Mouse (Mus musculus) adrenal gland, adult 8-10 months (tissue): ENCODE data around the gene Zbed5. TPM values are rescaled to one million over a fixed set of nuclear protein-coding genes. Genes with fewer than 3 reads are reported as not detected.
"Not testable (repeated sequence)": the region's sequence is repeated elsewhere in the genome, so short reads cannot be mapped to it uniquely, and the experiment has no call there.

Experiments used
- DNase-seq: peaks from one replicate; pipeline ENCODE4 v3.0.0; 2022
- total RNA-seq, 4 experiments: library from RNA; stranded (reverse); gene quantifications; 2 replicates each; pipeline ENCODE4 v1.2.4; 2022

Zbed5 gene
- total RNA-seq, result 1 to 10 TPM; 1.5 to 3.3 (median 2.0) TPM

DNA sequence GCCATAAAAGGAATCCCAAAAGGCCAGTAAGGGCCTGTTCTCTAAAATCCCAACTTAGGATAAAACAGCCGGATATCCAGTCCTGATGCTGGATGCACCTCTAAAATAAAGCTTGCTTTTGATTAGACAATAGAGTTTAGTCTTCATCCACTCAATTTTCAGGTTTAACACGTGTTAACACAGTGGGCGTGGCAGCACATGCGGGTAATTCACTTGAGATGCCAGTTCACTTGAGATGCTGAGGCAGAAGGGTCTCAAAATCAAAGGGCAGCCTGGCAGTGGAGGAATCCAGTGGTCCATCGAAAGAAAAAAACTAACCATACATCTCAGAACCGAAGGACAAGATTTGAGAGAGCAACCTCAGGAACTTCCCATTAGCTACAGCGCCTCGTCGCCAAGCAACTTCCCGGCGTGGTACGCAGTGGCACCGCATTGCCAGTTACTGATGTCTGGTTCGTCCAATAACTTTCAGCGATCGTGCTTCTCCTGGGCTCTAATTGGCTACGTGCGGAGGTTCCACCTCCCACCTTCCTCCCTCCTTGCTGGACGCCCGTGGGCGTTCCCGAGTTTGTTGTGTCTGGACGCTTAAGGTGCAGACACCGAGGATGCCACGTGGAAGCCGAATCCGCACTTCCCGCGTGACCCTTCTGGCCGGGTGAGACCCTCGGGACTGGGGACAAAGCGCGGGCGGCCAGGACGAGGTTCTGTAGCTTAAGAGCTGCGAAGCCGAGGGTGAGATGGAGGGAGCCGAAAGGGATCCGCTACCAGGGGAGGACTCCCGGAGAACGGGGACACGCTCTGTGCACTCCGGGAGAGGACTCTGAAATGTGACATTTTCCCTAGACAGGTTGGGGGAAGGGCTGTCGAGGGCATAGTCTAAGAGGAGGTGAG is at the start of gene Zbed5:
Gene Zbed5 (plus strand): TSS at position 526 of the 891 bp plus-strand sequence.
- DNase-seq, result peak; percentile 86

DNA sequence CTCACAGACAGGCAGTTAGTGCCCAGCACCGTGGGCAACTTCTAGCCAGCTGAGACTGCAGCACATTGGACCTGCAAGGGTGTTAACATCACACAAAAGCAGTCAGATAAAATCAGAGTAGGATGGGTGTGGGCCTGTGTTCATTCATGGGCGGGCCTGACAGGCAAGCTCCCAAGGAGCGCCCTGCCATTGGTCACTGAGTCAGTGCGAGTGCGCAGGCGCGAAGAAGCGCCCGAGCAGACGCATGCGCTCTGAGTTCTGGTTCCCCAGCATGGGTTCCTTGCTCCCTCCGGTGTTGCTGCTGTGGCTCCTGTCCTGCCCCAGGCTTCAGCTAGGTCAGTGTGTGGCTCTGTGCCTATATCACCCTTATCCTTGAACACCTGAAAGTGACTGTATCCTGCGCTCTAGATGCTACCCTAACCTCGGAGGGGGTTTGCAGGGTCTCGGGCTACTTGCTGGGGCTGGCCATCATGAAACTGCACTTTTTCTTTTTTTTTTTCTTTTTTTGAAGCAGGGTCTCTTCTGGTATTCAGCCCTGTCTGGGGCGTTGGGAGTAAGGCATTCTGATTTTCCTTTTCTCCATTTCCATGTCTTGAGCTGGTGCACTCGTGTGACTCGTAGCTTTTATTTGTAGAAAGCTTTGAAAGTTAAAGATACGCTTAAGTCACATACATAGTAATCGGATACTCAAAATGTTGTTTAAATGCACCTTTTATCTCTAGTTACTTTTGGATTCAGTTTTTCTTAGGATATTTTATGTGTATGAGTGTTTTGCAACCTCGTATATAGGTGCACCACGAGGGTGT is 48.6 kb upstream of the Zbed5 start, which contains the start of gene Sumf2:
Gene Sumf2 (plus strand): TSS at position 235 of the 806 bp plus-strand sequence.
- DNase-seq, result peak; percentile 94

DNA sequence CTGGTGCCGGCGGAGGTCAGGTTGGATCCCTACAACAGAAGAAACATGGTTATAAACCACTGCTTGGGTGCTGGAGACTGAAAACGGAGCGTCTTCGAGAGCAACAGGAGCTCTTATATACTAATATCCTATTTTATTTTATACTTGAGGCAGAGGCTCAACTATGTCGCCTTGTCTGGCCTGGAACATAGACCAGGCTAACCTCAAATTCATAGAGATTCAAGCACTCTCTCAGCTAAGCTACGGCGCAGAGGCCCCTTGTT is 48.0 kb upstream of the Zbed5 start:
- DNase-seq, result no peak

DNA sequence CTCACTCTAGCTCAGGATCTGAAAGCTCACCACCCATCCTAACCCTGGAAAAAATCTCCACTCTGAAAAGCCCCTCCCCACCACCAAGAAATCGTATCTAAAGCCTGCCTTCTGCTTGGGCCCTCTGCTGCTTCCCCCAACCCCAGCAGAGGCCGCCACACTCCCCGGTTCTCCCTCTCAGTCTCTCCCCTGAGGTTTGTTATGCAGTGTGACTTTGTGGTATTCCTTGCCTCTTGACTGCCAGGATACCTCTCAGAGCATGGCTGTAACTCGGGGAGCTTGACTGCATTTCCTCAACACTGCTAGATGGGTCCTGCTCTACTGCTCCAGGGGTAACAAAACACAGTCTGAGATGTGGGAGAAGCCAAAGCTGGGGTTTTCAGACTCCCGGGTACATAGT is 40.4 kb upstream of the Zbed5 start:
- DNase-seq, result no peak

DNA sequence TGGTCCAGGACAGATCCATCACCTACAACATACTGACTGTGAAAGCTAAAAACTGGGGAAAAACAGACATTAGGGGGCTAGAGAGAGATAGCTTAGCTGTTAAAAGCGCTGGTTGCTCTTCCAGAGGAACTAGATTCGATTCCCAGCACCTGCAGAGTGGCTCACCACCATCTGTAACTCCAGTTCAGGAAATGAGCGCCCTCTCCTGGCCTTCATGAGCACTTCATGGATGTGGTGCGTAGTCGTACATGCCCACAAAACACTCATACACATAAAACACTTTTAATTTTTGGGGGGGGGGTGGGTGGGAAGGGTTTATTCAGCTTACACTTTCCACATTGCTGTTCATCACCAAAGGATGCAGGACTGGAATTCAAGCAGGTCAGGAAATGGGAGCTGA is 39.1 kb upstream of the Zbed5 start:
- DNase-seq, result no peak

DNA sequence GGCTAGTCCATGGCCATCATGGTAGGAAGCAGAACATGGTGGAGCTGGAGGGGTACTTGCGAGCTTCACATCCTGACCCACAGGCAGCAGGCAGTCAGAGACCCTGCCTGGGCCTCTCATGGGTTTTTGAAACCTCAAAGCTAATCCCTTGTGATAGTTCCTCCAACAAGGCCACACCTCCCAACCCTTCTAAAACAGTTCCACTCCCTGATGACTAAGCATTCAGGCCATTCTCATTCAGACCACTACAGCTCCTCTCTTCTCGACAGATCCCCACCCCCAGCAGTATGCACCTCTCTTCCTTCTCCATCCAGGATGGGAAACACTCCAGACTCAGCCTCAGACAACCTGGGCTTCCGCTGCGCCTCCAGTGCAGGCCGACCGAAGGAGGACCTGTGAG is 33.2 kb upstream of the Zbed5 start:
- DNase-seq, result no peak

DNA sequence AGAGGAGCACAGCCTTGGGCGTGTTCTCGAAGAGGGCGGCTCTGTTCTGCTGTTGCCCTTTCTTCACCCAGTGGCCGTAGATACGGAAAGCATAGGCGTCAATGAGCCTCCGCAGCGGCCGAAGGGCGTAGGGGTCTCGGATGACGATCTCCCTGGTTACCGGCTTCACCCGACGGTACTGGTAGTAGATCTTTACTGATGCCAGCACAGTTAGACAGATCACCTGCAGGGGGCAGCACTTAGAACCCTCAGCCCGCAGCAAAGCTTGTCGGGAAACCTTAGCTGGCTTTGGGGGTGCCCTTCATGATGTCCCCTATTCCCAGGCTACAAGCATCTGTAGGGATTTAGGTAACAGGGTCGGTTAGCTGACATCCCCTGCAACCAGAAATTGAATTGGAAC is 31.1 kb upstream of the Zbed5 start:
- DNase-seq, result no peak

DNA sequence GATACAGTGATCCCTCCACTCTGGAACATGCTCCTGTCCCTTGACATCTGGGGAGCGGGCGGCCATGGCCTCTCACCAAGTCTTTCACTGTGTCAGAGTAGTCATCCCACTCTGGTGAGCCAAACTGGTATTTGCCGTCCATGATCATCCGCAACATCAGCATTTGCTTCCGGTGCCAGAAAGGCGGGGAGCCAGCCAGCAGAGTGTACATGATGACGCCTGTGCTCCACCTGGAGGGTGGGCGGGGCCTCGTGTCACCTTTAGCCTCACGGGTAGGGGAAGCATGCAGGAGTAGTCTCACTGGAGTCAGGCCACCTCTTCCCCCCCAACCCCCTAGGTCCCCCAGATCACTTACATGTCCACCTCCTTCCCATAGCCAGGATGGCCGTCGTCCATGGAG is 29.7 kb upstream of the Zbed5 start:
- DNase-seq, result no peak

DNA sequence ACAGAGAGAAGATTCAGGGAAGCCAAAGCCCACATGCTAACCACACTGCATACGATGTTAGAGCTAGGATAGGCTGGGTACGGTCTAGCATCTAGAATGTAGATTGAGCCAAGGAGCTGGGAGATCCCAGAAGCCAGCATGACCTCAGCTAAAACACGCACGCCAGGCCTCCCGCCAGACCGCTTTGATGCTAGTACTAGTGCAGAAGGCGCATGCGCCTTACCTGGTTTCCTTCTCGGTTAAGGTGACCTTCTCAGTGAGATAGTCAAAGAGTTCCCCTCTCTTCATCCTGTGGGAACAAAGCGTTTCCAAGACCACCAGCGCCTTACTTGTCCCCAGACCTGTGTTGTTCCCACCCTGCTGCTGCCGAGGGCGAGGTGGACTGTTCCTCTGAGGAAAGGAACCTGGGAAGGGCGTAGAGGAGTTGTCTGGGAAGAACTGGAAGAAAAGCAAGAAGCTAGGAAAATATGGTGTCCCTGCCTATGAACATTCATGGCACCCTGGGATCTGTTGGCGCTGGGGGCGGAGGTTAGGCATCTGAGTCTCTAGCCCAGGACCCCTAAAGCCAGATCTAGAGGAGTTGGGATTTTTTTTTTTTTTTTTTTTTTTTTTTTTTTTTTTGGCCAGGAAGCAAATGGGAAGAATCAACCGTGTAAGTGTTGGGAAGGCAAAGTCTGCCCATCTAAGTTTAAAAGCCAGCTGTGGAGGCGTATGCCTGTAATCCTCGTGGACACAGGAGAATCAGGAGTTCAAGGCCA is 26.1 kb upstream of the Zbed5 start:
- DNase-seq, result no peak

DNA sequence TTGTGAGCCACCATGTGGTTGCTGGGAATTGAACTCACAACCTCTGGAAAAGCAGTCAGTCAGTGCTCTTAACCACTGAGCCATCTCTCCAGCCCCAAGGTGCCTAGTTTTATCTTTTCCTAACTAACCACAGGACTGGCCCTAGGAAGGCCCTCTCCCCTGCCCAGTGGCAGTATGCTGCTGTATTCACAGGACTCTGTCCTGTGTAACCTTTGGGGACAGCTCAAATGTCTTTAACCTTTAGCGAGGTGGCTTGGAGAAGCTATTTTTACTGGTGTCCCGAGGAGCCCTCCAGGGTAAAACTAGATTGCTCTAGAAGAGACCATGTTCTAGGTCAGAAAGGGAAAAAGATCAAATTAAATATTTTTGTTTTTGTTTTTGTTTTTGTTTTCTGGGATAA is 24.3 kb upstream of the Zbed5 start:
- DNase-seq, result no peak

DNA sequence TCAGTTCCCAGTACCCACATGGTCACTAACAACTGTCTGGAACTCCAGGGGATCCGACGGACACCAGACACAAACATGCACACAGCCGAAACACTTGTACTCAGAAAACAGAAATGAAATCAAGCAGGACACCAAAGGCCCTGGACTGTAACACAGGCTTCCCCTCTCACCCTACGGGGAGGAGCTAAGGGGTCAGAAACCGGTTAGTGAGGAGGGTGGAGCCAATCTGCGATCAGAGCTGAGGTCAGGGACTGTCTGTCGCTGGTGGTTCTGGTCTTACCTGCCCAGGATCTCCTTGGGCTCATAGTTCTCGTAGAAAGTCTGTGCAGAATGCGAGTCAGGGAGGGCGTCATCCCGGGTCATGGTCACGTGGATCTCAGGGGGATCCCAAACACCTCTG is 21.6 kb upstream of the Zbed5 start:
- no peak for DNase-seq

DNA sequence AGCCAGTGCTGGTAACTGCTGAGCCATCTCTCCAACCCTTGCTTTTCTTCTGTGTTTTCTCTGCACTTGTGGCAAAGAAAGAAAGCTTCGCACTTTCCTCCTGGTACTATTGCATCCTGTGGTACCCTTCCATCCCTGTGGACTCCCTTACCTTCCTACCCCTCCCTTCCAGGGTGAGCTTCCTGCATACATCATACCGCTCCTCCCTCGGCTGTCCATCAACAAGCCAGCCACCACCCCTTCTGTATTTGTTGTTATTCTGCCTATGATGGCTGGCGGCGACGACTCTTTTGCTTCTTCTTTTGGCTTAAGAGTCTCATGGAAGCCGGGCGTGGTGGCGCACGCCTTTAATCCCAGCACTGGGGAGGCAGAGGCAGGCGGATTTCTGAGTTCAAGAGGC is 20.4 kb upstream of the Zbed5 start:
- DNase-seq, result no peak

DNA sequence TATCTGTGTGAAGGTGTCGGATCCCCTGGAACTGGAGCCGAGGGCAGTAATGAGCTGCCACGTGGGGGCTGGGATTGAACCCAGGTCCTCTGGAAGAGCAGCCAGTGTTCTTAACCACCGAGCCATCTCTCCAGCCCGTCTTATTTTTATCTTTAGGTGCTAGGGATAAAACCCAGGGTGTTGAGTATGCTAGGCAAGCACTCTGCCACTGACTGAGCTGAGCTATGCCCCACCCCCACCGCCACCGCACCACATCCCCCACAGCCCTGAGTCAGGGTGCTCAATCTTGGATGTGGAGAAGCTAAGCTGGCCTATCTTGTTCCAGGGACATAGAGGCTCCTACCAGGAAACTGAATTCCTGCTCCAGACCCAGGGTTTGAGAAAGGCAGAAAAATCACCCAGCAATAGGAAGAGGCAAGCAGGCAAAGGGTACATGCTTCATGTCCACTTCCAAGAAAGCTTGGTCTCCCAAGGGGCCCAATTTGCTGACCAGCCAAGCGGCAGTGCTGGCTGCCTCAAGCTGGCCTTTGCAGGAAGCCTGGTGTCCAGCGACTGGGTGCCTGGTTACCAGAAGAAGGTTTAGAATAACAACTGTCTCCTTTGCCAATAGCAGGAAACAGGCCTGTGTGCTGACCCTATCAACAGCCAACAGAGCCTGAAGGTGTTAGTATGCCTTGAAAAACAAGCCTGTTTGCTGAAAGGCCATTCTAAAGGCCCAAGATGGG is 17.6 kb upstream of the Zbed5 start:
- no peak for DNase-seq

DNA sequence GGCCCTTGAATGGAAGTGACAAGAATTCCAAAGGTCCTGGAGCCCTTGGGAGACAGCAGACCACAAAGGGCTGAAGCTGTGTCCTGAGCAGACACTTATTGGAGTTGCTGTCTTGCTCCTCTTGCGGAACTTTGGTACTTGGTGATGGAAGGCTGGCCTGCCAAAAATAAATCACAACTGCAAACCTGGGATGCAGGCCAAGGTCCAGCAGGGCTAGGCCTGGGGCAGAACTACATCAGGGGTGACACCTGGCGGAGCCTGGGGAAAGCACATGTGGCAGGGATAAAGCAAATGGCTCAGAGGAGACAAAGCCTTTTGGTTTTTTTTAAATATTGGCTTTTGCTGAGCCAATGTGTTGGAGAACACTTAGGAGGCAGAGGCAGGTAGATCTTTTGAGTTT is 16.6 kb upstream of the Zbed5 start:
- peak; percentile 88 for DNase-seq

DNA sequence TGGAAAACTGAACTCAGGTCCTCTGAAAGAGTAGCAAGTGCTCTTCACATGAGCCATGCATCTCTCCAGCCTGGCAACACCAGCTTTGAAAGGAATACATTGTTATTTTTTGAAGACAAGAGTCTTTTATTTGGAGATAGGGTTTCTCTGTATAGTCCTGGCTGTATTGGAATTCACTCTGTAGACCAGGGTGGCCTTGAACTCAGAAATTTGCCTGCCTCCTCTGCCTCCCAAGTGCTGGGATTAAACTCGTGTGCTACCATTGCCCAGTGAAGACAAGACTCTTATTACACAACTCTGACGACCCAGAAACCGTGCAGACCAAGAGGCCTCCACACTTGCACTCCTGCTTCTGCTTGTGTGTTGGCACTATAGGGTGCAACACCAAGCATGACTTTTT is 15.6 kb upstream of the Zbed5 start:
- no peak for DNase-seq

DNA sequence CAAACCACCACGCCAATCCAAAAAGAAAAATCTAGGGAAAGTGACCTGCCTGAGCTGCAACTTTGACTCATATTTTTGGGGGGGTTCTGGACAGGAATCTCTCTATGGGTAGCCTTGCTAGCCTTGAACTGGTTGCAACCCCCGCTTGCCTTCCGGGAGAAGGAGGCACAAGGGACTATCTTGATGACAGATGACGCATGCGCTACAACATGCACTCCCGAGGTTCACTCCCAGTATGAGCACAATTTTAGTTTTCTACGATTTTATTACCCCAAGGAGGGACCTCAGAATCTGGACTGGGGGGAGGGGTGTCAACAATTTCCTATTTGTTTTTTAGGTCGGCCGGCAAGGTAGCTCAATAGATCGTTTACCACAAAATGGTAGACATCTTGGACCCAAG is 9.3 kb upstream of the Zbed5 start:
- DNase-seq, result peak; percentile 47

DNA sequence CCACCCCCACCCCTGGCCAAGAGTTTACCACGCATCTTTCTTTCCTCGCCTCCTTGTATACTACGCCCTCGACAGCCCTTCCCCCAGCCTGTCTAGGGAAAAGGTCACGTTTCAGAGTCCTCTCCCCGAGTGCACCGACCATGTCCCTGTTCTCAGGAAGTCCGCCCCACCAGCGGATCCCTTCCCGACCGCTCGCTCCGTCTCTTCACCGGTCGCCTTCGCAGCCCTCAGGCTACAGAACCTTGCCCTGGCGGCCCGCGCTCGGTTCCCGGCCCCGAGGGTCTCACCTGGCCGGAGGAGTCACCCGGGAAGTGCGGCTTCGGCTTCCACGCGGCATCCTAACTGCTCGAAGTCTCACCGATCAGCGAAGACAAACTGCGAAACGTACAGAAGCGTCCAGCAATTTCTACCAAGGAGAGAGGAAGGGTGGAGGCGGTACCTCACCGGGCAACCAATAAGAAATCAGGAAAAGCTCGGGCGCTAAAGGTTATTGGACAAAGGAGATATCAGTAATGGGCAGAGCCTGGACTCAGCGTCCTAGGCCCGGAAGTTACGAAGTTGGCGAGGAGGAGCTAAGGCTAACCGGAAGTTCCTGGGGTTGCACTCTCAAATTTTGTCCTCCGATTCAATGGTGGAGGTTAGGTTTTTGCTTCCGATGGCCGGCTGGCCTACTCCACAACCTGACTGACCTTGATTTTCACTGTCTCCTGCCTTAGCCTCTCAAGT is 8.4 kb upstream of the Zbed5 start, which contains the start of gene Chchd2:
Gene Chchd2 (minus strand): TSS at position 560 of the 726 bp plus-strand sequence.
- DNase-seq, result peak; percentile 95

DNA sequence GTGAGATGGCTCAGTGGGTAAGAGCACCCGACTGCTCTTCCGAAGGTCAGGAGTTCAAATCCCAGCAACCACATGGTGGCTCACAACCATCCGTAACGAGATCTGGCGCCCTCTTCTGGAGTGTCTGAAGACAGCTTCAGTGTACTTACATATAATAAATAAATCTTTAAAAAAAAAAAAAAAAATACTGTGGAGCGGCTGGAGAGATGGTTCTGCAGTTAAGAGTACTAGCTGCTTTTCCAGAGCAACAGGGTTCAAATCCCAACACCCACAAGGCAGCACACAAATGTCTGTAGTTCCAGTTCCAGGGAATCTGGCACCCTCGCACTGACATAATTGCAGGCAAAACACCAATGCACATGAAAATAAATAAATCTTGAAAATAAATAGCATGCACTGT is 5.1 kb upstream of the Zbed5 start:
- DNase-seq, result not testable (repeated sequence)

DNA sequence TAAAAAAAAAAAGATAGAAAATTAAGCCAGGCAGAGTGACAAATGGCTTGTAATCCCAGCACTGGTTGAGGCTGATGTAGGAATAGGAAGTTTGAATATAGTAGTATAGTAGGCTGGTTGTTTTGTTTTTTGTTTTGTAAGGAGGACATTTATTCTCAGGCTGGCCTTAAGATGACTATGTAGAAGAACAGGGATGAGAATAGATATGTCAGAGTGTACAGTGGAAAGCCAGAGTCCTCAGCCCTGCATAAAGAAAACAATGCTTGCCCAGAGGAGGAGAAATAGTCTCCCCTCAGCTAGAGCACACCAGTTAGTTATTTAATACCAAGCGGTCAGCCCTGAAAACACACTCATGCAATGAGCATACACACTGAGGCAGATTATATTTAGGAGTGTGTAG is 2.9 kb downstream of the Zbed5 start, which contains the start of gene Phkg1:
Gene Phkg1 (minus strand): TSS at position 101 of the 400 bp plus-strand sequence.
- no peak for DNase-seq

DNA sequence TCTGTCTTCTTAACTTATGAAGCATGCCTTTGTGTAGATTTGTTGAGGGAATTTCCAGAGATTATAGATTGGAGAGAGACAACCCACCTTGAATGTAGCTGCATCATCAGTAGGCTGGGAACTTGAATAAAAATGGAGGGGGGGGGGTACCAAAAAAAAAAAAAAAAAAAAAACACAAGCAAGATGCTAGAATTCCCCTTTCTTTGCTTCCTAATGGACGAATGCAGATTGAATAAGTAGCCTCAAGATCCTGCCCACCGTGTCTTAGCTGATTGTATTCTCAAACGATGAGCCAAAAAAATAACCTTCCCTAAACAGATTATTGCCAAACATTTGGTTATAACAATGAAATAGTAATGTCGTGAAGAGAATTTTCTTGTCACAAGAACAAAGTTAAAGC is 12.3 kb downstream of the Zbed5 start:
- no peak for DNase-seq

DNA sequence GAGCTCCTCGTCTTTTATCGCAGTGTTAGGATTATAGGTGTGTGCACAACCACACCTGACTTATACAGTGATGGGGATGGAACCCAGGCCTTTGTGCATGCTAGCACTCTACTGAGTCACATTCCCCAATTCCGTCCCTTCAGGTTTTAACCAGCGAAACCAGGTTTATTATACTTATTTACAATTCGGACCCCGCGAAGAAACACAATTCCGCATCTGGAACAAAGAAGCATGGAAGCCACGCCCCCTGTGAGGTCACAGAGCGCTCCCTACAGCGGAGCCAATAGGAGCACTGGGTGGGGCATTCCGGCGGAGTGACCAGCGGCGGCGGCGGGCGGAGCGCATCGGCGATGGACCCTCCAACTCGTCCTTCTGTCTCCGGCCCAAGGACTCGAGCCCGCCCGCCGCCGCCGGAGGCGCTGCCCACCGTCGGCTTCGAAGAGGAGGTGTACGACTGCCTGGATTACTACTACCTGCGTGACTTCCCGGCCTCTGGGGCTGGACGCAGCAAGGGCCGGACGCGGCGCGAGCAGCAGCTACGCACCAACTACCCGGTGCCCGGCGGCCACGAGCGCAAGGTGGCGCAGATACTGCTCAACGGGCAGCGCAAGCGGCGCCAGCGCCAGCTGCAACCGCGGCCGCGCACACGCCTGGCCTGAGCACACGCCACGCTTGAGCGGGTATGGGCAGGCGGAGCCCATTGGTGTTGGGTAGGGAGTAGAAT is 12.9 kb downstream of the Zbed5 start, which contains the start of gene Nupr1l:
Gene Nupr1l (plus strand): TSS at position 299 of the 724 bp plus-strand sequence.
- peak; percentile 84 for DNase-seq
